Mouse (Mus musculus) frontal cortex, adult 2 months (tissue): ENCODE data around the gene Plekhj1. TPM values are rescaled to one million over a fixed set of nuclear protein-coding genes. Genes with fewer than 3 reads are reported as not detected.
A peak's percentile ranks its signal among the peaks of the same experiment; 100 is the strongest.

Source experiments
- DNase-seq, 2 experiments: peaks; one replicate each; pipeline ENCODE4 v3.0.0; 2022; ENCODE audit warnings: low spot score in 1 of 2; ENCODE audit errors: extremely low spot score in 1 of 2
- polyA plus RNA-seq: library from polyadenylated mRNA; depleted of rRNA; stranded (reverse); fragments of >200 nt; gene quantifications from 2 replicates; pipeline ENCODE4 v1.2.3, GENCODE M21; 2012

The Plekhj1 gene
- polyA plus RNA-seq, 1 experiment: 65.6 TPM

DNA sequence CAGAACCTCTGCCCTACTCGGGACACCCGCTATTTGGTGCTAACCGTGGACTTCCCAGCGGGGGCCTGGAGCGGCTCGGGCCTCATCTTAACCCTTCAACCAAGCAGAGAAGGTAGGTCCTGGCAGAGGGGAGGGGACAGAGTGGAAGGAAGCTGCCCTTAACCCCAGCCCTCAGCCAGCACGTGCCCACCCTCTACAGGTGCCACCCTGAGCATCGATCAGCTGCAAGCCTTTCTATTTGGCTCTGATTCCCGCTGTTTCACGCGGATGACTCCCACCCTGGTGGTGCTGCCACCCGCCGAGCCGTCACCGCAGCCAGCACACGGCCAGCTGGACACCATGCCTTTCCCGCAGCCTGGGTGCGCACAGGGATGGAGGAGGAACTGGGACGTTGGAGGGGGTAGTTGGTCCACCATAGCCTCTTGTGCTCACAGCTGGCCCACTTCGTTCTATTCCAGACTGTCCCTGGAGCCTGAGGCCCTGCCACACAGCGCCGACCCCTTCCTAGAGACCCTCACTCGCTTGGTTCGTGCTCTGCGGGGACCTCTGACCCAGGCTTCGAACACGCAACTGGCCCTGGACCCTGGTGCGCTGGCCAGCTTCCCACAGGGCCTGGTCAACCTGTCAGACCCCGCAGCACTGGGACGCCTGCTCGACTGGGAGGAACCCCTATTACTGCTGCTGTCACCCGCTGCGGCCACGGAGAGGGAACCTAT lies 8.1 kb upstream of the Plekhj1 start:
- no peak for DNase-seq

GRCm38 (mm10) chr10:80805925-80806324 lies 7.5 kb upstream of the Plekhj1 start:
- peak in 1 of 2 experiments; percentile 87 for DNase-seq

- no peak for DNase-seq
Observed at GRCm38 (mm10) chr10:80805322-80805721, 6.9 kb upstream of the Plekhj1 start.

DNA sequence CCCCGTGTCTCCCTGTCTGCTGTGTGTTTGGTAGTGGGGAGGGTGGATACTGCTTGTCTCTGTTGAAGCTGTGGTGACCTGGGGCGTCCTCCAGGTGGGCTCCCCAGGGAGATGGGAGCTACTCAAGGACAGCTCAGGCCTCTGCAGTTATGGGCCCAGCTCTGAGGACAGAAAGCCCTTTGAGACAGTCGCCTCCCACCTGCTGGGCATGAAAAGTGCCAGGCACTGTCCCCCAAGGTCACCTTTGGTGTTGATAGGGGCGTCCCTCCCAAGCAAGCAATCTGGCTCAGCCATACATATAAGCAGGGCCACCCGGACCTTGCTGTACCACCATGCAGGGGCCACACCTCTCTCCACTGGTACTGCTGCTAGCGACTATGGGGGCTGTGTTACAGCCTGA lies 6.5 kb upstream of the Plekhj1 start, which contains the start of gene Amh:
TSS of gene Amh (plus strand) at position 328 of the 400 bp plus-strand sequence.
- no peak for DNase-seq

DNA sequence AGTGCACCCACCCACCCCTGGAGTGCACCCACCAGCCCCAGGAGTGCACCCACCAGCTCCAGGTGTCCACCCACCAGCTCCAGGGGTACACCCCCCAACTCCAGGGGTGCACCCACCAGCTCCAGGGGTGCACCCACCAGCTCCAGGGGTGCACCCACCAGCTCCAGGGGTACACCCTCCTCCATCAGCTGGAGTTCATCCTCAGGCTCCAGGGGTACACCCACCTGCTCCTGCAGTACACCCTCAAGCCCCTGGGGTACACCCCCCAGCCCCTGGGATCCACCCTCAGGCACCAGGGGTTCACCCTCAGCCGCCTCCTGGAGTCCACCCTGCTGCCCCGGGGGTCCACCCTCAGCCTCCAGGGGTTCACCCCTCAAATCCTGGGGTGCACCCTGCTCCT lies 5.9 kb upstream of the Plekhj1 start:
- DNase-seq: no peak

DNA sequence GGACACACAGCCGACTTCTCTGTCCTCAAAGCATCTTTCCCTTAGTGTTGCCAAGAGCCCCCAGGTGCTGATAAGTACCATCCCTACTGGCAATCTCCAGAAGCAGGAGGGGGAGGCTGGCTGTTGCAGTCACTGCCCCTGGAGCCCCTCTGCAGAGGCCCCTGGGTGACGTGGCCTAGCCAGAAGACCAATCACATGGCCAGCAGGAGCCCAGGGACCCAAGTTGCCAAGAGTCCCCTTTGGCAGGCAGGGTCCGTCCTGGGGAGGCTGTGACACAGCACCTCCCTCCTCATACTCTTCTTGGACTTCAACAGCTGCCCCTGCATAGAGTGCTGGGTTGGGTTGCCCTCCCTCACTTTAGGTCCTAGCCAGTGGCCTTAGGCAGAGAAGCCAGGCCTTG lies 4.6 kb upstream of the Plekhj1 start:
- no peak for DNase-seq

- DNase-seq: no peak
Observed at GRCm38 (mm10) chr10:80802204-80802912, 3.9 kb upstream of the Plekhj1 start.

DNA sequence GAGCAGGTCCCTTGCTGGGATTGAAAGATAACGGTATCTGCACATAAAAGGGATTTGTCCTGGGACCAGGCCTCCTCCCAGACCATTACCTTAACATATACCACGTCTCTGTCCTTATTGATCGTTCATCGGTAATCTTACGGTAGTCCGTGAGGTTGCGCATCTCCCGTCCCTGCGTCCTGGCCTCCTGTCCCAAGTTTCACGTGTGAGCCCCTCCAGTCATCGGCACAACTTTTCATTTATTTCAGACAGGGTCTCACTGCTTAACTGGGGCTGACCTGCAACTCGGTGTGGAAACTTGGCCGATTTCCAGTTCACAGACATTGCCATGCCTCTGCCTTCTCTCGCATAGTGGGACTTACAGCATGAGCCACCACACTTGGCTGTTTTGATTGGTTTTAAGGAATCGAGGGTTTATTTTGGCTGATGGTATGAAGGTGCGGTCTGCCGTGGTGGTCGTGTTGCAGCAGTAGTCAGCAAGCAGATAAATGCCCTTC lies 692 bp upstream of the Plekhj1 start:
- DNase-seq: no peak

DNA sequence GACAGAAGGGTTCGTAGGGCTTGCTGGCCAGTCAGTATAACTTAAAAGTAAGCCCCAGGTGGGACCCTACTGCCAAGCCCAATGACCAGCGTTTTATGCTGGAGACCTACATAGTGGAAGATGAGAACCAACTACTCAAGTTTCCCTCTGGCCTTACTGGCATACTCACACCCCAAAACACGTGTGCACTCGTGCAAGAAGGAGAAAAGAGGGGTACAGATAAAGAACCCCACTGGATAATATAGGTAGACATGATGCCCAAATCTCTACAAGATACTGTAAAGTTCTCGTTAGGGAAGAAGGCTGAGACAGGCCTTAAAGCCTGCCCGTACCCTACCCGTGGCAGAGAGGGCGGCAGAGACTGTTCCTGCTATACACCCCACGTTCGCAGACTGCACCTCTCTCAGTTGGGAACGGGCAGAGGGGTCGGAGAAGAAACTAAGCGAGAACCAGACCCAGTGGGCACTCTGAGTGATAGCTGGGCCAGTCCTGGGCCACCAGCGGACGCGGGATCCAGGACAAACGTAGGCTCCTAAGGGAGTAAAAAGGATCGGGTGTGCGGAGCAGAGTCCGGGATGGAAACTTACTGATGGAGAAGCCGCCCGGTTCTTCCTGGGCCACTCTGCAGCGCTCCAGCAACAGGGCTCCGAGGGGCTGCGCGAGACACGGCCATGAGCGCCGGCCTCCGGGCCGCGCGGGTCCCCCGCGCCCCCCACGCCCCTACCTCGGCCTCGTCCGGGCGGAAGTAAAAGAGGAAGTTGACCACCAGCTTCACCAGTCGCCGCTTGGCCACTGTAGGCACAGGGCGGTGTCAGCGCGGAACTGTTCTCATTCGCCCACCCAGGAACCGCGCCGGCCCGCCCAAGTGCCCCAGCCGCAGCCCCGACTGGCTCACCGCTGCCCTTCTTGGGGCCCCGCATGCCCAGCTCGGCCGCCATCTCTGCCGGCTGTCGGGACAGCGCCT lies 958 bp downstream of the Plekhj1 start:
- no peak for DNase-seq

DNA sequence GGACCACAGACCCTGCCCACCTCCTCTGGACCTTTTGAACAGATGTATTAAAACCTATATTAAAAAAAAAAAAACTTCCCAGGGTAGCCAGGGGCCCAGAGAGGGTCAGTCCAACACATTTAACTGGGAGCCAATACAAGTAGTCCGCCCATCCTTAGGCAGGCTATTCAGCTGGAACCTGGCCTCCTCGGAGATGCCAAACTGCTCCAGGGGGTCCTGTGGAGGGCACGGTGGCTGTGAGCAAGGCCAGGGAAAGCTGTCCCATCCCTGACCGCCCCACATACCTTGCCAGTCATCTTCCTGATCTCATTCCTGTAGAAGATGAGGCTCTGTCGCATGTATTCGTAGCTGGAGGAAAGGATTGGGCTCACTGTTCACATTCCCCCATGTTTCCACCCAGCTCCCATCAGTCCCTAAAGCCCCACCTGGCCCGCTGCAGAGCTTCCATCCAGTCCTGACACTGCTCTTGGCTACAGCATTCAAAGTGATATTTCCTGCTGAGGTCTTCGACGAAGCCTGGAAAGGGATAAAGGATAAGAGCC lies 2.0 kb downstream of the Plekhj1 start:
- DNase-seq: no peak

DNA sequence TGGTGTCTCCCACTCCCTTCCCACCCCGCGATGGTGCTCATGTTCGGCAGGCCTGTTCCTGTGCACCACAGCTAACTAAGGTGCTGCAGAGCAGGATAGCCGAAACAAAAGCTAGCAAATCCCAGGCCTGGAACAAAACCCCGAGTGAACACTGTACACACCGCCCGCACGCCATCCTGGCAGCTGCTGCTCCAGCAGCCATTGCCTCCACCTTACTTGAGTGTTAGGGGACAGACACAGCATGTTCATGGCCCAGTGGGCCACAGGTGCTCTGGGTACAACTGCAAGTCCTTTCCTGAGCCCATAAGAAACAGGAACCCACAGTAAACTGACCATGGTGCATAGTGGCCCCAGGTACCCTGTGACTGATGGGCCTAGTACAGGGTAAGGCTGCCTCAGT lies 3.7 kb downstream of the Plekhj1 start:
- no peak for DNase-seq

GRCm38 (mm10) chr10:80793803-80794202 lies 4.6 kb downstream of the Plekhj1 start:
- no peak for DNase-seq

- DNase-seq: no peak
Observed at GRCm38 (mm10) chr10:80793033-80793784, 5.2 kb downstream of the Plekhj1 start.

DNA sequence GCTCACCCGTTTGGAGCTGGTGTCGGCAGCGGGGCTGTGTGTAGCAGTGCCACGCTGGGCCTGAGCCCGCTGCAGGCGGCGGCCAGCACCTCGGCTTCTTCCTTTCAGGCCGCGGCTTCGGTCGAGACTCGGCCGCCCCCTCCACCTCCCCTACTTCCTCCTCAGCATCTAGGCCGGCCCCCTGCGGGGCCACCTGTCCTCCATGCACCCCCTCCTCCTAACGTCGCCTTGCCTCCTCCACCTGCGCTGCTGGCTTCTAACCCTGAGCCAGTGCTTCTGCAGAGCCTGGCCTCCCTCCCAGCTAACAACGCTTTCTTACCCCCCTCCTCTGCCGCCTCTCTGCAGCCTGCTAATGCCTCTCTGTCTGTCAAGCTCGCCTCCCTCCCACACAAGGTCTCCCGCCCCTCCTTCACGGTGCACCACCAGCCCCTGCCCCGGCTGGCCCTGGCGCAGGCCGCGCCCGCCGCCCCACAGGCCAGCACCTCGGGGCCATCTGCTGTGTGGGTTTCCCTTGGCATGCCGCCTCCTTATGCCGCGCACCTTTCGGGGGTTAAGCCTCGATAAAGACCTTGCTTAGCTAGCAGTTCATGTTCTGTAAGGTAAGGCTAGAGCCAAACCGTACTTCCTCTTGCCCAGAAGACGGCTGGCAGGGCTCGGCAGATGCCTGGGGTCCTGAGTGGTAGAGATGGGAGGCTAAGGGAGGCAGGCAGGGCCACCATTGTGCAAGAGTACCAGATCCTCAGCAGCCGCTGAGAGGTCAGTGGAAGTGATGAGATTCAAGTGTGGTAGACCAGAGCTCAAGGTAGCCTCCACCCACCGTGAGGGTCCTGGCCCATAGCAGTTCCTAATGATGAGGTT lies 6.0 kb downstream of the Plekhj1 start:
- DNase-seq: peak in 1 of 2 experiments; percentile 39

DNA sequence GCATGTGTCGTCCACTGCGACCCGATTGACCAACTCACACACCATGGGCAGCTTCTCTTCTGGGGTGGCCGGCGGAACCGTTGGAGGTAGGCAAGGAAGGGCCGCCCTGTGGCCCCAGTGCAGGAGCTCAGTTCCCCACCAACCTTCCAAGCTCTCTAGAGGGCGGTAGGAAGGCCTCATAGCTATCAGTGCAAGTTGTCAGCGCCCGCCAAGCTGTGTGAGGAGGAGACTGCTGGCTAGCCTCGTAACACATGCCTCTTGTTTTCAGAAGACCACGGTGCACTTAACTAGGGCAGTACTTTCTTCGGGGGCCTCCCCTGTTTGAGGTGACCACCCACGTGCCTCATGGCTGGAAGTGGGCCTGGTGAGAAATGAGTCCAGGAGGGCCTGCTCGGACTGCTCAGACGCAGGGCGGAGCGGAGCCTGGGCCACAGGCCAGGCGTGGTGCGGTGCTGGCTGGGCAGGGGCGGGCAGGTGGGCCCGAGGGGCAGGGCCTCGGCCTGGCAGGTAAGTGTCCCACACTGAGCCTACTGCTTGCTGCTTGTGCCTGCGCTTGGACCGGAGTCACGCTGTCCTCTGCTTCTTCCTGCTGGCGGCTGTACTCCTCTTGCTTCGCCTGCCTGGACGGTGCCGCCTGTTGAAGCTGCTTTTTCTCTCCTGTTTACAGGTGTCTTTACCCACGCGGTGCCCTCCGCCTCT lies 6.8 kb downstream of the Plekhj1 start:
- DNase-seq: peak in 1 of 2 experiments; percentile 28

DNA sequence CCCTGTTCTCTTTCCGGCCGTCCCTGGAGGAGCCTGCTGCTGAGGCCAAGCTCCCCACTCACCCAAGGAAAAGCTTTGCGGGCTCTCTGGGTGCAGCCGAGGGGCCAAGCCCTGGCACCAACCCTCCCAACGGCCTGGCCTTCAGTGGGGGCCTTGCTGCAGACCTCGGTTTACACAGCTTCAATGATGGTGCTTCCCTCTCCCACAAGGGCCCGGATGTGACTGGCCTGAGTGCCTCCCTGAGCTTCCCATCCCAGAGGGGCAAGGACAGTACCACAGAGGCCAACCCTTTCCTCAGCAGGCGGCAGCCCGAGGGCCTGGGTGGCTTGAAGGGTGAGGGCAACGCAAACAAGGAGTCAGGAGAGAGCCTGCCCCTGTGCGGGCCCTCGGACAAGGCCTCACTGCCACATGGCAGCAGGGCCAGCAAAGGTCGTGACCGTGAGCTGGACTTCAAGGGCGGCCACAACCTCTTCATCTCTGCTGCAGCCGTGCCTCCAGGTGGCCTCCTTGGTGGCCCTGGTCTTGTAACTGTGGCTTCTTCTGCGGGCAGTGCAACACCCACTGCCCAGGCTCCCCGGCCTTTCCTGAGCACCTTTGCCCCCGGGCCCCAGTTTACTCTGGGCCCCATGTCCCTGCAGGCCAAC lies 7.5 kb downstream of the Plekhj1 start:
- DNase-seq: no peak

DNA sequence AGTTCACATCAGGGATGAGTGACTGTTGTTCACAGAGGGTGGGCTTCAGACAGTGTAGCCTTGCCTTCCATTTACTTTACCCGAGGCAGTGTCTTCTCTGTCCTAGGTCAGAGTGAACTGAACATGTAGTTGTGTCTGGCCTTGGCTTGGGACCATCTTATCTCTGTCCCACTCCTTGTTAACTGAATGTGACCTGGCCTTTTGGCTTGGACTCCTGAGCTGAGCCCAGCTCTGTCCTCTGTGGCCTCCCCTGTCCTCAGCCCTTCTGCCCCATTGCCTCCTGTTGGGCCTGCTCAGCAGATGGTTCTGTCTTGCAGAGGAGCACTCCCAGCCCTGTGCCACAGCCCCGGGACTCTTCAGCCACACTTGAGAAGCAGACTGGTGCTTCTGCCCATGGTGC lies 10.9 kb downstream of the Plekhj1 start:
- DNase-seq: no peak

DNA sequence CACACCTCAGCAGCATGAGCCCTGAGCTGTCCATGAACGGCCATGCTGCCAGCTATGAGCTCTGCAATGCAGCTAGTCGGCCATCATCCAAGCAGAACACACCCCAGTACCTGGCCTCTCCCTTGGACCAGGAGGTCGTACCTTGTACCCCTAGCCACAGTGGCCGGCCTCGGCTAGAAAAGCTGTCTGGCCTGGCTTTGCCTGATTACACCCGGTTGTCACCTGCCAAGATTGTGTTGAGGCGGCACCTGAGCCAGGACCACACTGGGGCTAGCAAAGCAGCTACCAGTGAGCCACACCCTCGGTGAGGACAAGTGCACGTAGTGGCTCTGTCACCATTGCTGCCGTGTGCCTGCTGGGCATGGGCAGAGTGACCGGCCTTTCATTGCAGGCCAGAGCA lies 12.5 kb downstream of the Plekhj1 start:
- DNase-seq: no peak
